Mouse (Mus musculus) MEL (cell line): ENCODE results near the gene Spats2. TPM values are rescaled to one million over a fixed set of nuclear protein-coding genes. Genes with fewer than 3 reads are reported as not detected.

ENCODE experiments used
- DNase-seq: peaks from one replicate; pipeline ENCODE4 v3.0.0; 2011; ENCODE audit warnings: low read depth, low spot score
- H3K27ac ChIP-seq: 2 replicates; pipeline ENCODE4 v1.5.1; 2012; ENCODE audit warnings: low read depth, mild to moderate bottlenecking, control low read depth, low read length, moderate library complexity; ENCODE audit not compliant: control insufficient read depth
- H3K27me3 ChIP-seq, 2 experiments: fragments of 150-350 bp in 1 of 2; sonication (generic) in 1 of 2; 2 replicates each; pipeline ENCODE4 v1.6.1; 2012; ENCODE audit warnings: low read length in 2 of 2, mild to moderate bottlenecking in 2 of 2, improper control_type of control experiment in 1 of 2, moderate library complexity in 1 of 2; ENCODE audit not compliant: insufficient read depth in 2 of 2, control insufficient read depth in 1 of 2
- H3K36me3 ChIP-seq, 2 experiments: 2 replicates each; pipeline ENCODE4 v1.6.1; 2012 to 2014; ENCODE audit warnings: low read length in 2 of 2, improper control_type of control experiment in 1 of 2, inconsistent platforms in 1 of 2, mild to moderate bottlenecking in 1 of 2; ENCODE audit not compliant: insufficient read depth in 2 of 2, control insufficient read depth in 1 of 2
- H3K4me1 ChIP-seq, 2 experiments: fragments of 150-350 bp in 1 of 2; sonication (generic) in 1 of 2; 2 replicates each; pipeline ENCODE4 v1.6.1; 2012; ENCODE audit warnings: low read length in 2 of 2, improper control_type of control experiment in 1 of 2, mild to moderate bottlenecking in 1 of 2; ENCODE audit not compliant: insufficient read depth in 2 of 2, control insufficient read depth in 1 of 2
- H3K4me3 ChIP-seq, 2 experiments: fragments of 150-350 bp in 1 of 2; sonication (generic) in 1 of 2; 2 replicates each; pipeline ENCODE4 v1.5.1; 2012; ENCODE audit warnings: low read depth in 2 of 2, low read length in 2 of 2, mild to moderate bottlenecking in 2 of 2, moderate library complexity in 2 of 2, control low read depth in 1 of 2, improper control_type of control experiment in 1 of 2; ENCODE audit not compliant: control insufficient read depth in 1 of 2, insufficient read depth in 1 of 2
- H3K79me2 ChIP-seq: 2 replicates; pipeline ENCODE4 v1.6.1; 2012; ENCODE audit warnings: mild to moderate bottlenecking, low read length, moderate library complexity; ENCODE audit not compliant: control insufficient read depth, poor library complexity, insufficient read depth
- H3K9ac ChIP-seq: 2 replicates; pipeline ENCODE4 v1.6.1; 2012; ENCODE audit warnings: low read depth, mild to moderate bottlenecking, control low read depth, low read length, moderate library complexity; ENCODE audit not compliant: control insufficient read depth, poor library complexity, severe bottlenecking
- H3K9me3 ChIP-seq: fragments of 150-350 bp; sonication (generic); replicated peaks from 2 replicates; pipeline ENCODE4 v1.6.1; 2012; ENCODE audit warnings: mild to moderate bottlenecking, low read length, improper control_type of control experiment, moderate library complexity; ENCODE audit not compliant: insufficient read depth
- BHLHE40 ChIP-seq: IDR thresholded peaks from 2 replicates; pipeline ENCODE4 v1.6.1; 2012; ENCODE audit warnings: low read depth, mild to moderate bottlenecking, inconsistent platforms, low read length, improper control_type of control experiment, borderline replicate concordance
- CHD1 ChIP-seq: IDR thresholded peaks from 2 replicates; pipeline ENCODE4 v1.6.1; 2012; ENCODE audit warnings: low read depth, mild to moderate bottlenecking, inconsistent platforms, low read length, improper control_type of control experiment
- CTCF ChIP-seq, 3 experiments: IDR thresholded peaks in 2 of 3; conservative IDR thresholded peaks in 1 of 3; 2 replicates each; pipeline ENCODE4 v1.5.1; 2011 to 2012; ENCODE audit warnings: low read length in 3 of 3, low read depth in 2 of 3, mild to moderate bottlenecking in 2 of 3, improper control_type of control experiment in 1 of 3, inconsistent platforms in 1 of 3, mixed read lengths in 1 of 3, moderate library complexity in 1 of 3; ENCODE audit not compliant: control insufficient read depth in 1 of 3, insufficient read depth in 1 of 3, poor library complexity in 1 of 3, severe bottlenecking in 1 of 3
- E2F4 ChIP-seq: IDR thresholded peaks from 2 replicates; pipeline ENCODE4 v1.6.1; 2011; ENCODE audit warnings: low read depth, low read length, improper control_type of control experiment, borderline replicate concordance
- ELF1 ChIP-seq: IDR thresholded peaks from 2 replicates; pipeline ENCODE4 v1.6.1; 2014; ENCODE audit warnings: low read depth, mild to moderate bottlenecking, inconsistent platforms, low read length, improper control_type of control experiment, moderate library complexity
- EP300 ChIP-seq, 2 experiments: IDR thresholded peaks; 2 replicates each; pipeline ENCODE4 v1.6.1; 2011; ENCODE audit warnings: improper control_type of control experiment in 2 of 2, low read length in 2 of 2, low read depth in 1 of 2, mild to moderate bottlenecking in 1 of 2
- GABPA ChIP-seq: IDR thresholded peaks from 2 replicates; pipeline ENCODE4 v1.6.1; 2012; ENCODE audit warnings: low read depth, mild to moderate bottlenecking, inconsistent platforms, low read length, improper control_type of control experiment, moderate library complexity
- HCFC1 ChIP-seq: IDR thresholded peaks from 2 replicates; pipeline ENCODE4 v1.6.1; 2012; ENCODE audit warnings: low read depth, mild to moderate bottlenecking, inconsistent platforms, low read length, improper control_type of control experiment, moderate library complexity
- JUND ChIP-seq: IDR thresholded peaks from 2 replicates; pipeline ENCODE4 v1.6.1; 2011; ENCODE audit warnings: low read depth, mild to moderate bottlenecking, improper control_type of control experiment, low read length
- KAT2A ChIP-seq: conservative IDR thresholded peaks from 2 replicates; pipeline ENCODE4 v1.6.1; 2012; ENCODE audit warnings: low read depth, low read length, improper control_type of control experiment, inconsistent platforms
- MAFK ChIP-seq: IDR thresholded peaks from 2 replicates; pipeline ENCODE4 v1.6.1; 2011; ENCODE audit warnings: low read depth, mild to moderate bottlenecking, low read length, improper control_type of control experiment, borderline replicate concordance
- MAX ChIP-seq: IDR thresholded peaks from 2 replicates; pipeline ENCODE4 v1.6.1; 2011; ENCODE audit warnings: low read length, improper control_type of control experiment
- MAZ ChIP-seq: IDR thresholded peaks from 2 replicates; pipeline ENCODE4 v1.6.1; 2012; ENCODE audit warnings: low read depth, mild to moderate bottlenecking, inconsistent platforms, low read length, improper control_type of control experiment
- MEF2A ChIP-seq: IDR thresholded peaks from 2 replicates; pipeline ENCODE4 v1.6.1; 2014; ENCODE audit warnings: low read depth, mild to moderate bottlenecking, inconsistent platforms, low read length, improper control_type of control experiment; ENCODE audit not compliant: poor library complexity, insufficient replicate concordance, severe bottlenecking; ENCODE audit errors: extremely low read depth
- MXI1 ChIP-seq: IDR thresholded peaks from 2 replicates; pipeline ENCODE4 v1.6.1; 2011; ENCODE audit warnings: mild to moderate bottlenecking, low read depth, low read length, improper control_type of control experiment
- MYB ChIP-seq: IDR thresholded peaks from 2 replicates; pipeline ENCODE4 v1.6.1; 2011; ENCODE audit warnings: mild to moderate bottlenecking, low read depth, low read length, improper control_type of control experiment
- MYC ChIP-seq: IDR thresholded peaks from 2 replicates; pipeline ENCODE4 v1.6.1; 2011; ENCODE audit warnings: low read depth, mild to moderate bottlenecking, low read length, improper control_type of control experiment, moderate library complexity
- NRF1 ChIP-seq: IDR thresholded peaks from 2 replicates; pipeline ENCODE4 v1.6.1; 2014; ENCODE audit warnings: low read depth, mild to moderate bottlenecking, inconsistent platforms, low read length, improper control_type of control experiment, moderate library complexity; ENCODE audit not compliant: poor library complexity, insufficient read depth, severe bottlenecking
- POLR2A ChIP-seq, 2 experiments: IDR thresholded peaks; 2 replicates each; pipeline ENCODE4 v1.6.1; 2011 to 2012; ENCODE audit warnings: low read length in 2 of 2, mild to moderate bottlenecking in 2 of 2, control low read depth in 1 of 2, improper control_type of control experiment in 1 of 2, low read depth in 1 of 2, moderate library complexity in 1 of 2; ENCODE audit not compliant: control insufficient read depth in 1 of 2, insufficient read depth in 1 of 2, poor library complexity in 1 of 2
- RAD21 ChIP-seq: IDR thresholded peaks from 2 replicates; pipeline ENCODE4 v1.6.1; 2011; ENCODE audit warnings: mild to moderate bottlenecking, low read depth, low read length, improper control_type of control experiment
- RCOR1 ChIP-seq: IDR thresholded peaks from 2 replicates; pipeline ENCODE4 v1.6.1; 2012; ENCODE audit warnings: low read depth, mild to moderate bottlenecking, inconsistent platforms, low read length, improper control_type of control experiment
- SIN3A ChIP-seq: IDR thresholded peaks from 2 replicates; pipeline ENCODE4 v1.6.1; 2012; ENCODE audit warnings: low read length, improper control_type of control experiment, inconsistent platforms
- TBP ChIP-seq: IDR thresholded peaks from 2 replicates; pipeline ENCODE4 v1.8.0; 2011; ENCODE audit warnings: low read depth, low read length, improper control_type of control experiment
- UBTF ChIP-seq: IDR thresholded peaks from 2 replicates; pipeline ENCODE4 v1.6.1; 2012; ENCODE audit warnings: low read depth, mild to moderate bottlenecking, inconsistent platforms, low read length, improper control_type of control experiment, moderate library complexity, borderline replicate concordance; ENCODE audit not compliant: insufficient read depth
- USF2 ChIP-seq, 2 experiments: IDR thresholded peaks; 2 replicates each; pipeline ENCODE4 v1.6.1; 2011 to 2012; ENCODE audit warnings: improper control_type of control experiment in 2 of 2, low read length in 2 of 2, borderline replicate concordance in 1 of 2, inconsistent platforms in 1 of 2, low read depth in 1 of 2, mild to moderate bottlenecking in 1 of 2; ENCODE audit not compliant: insufficient read depth in 1 of 2
- polyA plus RNA-seq, 2 experiments: library from polyadenylated mRNA; stranded (reverse) in 1 of 2; unstranded in 1 of 2; fragments of >175 nt in 1 of 2; fragments of >200 nt in 1 of 2; gene quantifications; 2 replicates each; pipeline versions ENCODE4 v1.2.1 to v1.2.4; 2012; ENCODE audit warnings: low replicate concordance in 2 of 2, low read depth in 1 of 2; ENCODE audit not compliant: insufficient read length in 2 of 2, insufficient read depth in 1 of 2, missing spikeins in 1 of 2
- total RNA-seq: library from RNA; depleted of rRNA; stranded (reverse); fragments of 300-350 nt; gene quantifications from 2 replicates; pipeline ENCODE4 v1.2.3, GENCODE M21; 2012

Gene Spats2
- total and polyA plus RNA-seq, 3 experiments, result 8.2 to 24.5 TPM; not detected in 1

- no peak for TF ChIP-seq POLR2A (IDR thresholded peaks at IDR 0.05; ENCODE audit: control insufficient read depth in 1 of 2, insufficient read depth in 1 of 2, low read depth in 1 of 2, low read length in 2 of 2, poor library complexity in 1 of 2)
- TF ChIP-seq MAFK, result no peak
- no peak for TF ChIP-seq GABPA
- no peak for TF ChIP-seq UBTF
- no peak for TF ChIP-seq MYB
- no peak for TF ChIP-seq KAT2A
- TF ChIP-seq JUND, result no peak
- no peak for TF ChIP-seq USF2 (IDR thresholded peaks at IDR 0.05; ENCODE audit: borderline replicate concordance in 1 of 2, insufficient read depth in 1 of 2, low read depth in 1 of 2, low read length in 2 of 2)
- TF ChIP-seq SIN3A, result no peak
- H3K4me1 ChIP-seq, result peaks cover 0 to 11% of the 10 kb centered on the region in 2 experiments; a peak in 2 of 4 replicates
- H3K79me2 ChIP-seq, result peaks cover 1% of the 10 kb centered on the region; the same call in 1 of the 2 replicates
- no peak overlapping the region for H3K9ac ChIP-seq
- H3K27ac ChIP-seq, result no peak overlapping the region
- H3K9me3 ChIP-seq, result no peaks in the 10 kb centered on the region
- no peak for DNase-seq
- H3K4me3 ChIP-seq, result no peak overlapping the region
- H3K27me3 ChIP-seq, result no peaks in the 10 kb centered on the region
- H3K36me3 ChIP-seq, result peaks cover 0 to 4% of the 10 kb centered on the region in 2 experiments; a peak in 2 of 4 replicates
These were observed 27.8 kb upstream of the Spats2 start for GRCm38 (mm10) chr15:99097840-99098492.

- Histone ChIP-seq H3K36me3 (peaks cover 0 to 4% of the 10 kb centered on the region in 2 experiments; a peak in 2 of 4 replicates), H3K79me2 (peaks cover 1% of the 10 kb centered on the region; the same call in 1 of the 2 replicates), H3K4me1 (peaks cover 0 to 7% of the 10 kb centered on the region in 2 experiments; a peak in 2 of 4 replicates), H3K9me3 (no peaks in the 10 kb centered on the region), H3K4me3 (peak overlapping the region; percentile 43 to 50; a peak in 3 of 4 replicates), H3K27me3 (no peaks in the 10 kb centered on the region), H3K9ac (peak overlapping the region; percentile 45), H3K27ac (no peak overlapping the region)
- no peak for DNase-seq
- TF ChIP-seq RAD21, result no peak
- no peak for TF ChIP-seq MAX
- TF ChIP-seq BHLHE40, result no peak
- TF ChIP-seq CHD1, result no peak
- TF ChIP-seq POLR2A (IDR thresholded peaks at IDR 0.05; ENCODE audit: control insufficient read depth in 1 of 2, insufficient read depth in 1 of 2, low read depth in 1 of 2, low read length in 2 of 2, poor library complexity in 1 of 2), result no peak
- TF ChIP-seq E2F4, result no peak
- no peak for TF ChIP-seq JUND
- no peak for TF ChIP-seq MYC
- no peak for TF ChIP-seq EP300 (IDR thresholded peaks at IDR 0.05; ENCODE audit: low read depth in 1 of 2, low read length in 2 of 2)
- no peak for TF ChIP-seq NRF1
- no peak for TF ChIP-seq RCOR1
- no peak for TF ChIP-seq KAT2A
- no peak for TF ChIP-seq ELF1
- TF ChIP-seq MXI1, result no peak
- no peak for TF ChIP-seq SIN3A
- no peak for TF ChIP-seq TBP
- no peak for TF ChIP-seq MAZ
- no peak for TF ChIP-seq HCFC1
- TF ChIP-seq MEF2A, result no peak
- no peak for TF ChIP-seq CTCF (IDR thresholded peaks at IDR 0.05 in 2 of 3, conservative IDR thresholded peaks at IDR 0.05 in 1 of 3; ENCODE audit: control insufficient read depth in 1 of 3, insufficient read depth in 1 of 3, low read depth in 2 of 3, low read length in 3 of 3, poor library complexity in 1 of 3, severe bottlenecking in 1 of 3)
These were observed 27.2 kb upstream of the Spats2 start for GRCm38 (mm10) chr15:99098493-99098861.
